Mouse (Mus musculus) effector memory CD4-positive, alpha-beta T cell, adult 7 months (primary cell): ENCODE results near the gene Slc38a7. TPM values are rescaled to one million over a fixed set of nuclear protein-coding genes. Genes with fewer than 3 reads are reported as not detected.

ENCODE experiments used
- polyA plus RNA-seq: library from polyadenylated mRNA; unstranded; fragments of 100-300 nt; shearing (Covaris generic); gene quantifications from one replicate; pipeline ENCODE4 v1.2.1, GENCODE M21; 2017

Gene Slc38a7
- polyA plus RNA-seq: 5.4 TPM

GRCm38 (mm10) chr8:95853102-95853843 lies at the start of gene Slc38a7:
Gene Slc38a7 (minus strand): TSS chr8:95853539.

GRCm38 (mm10) chr8:95888285-95889136 lies 35.2 kb upstream of the Slc38a7 start, which contains the start of gene Got2:
Gene Got2 (minus strand): TSS chr8:95888547.

GRCm38 (mm10) chr8:95825162-95825561 lies 28.2 kb downstream of the Slc38a7 start, which contains the start of gene Sap18b:
Gene Sap18b (plus strand): TSS chr8:95825346.

GRCm38 (mm10) chr8:95807331-95807843 lies 46.0 kb downstream of the Slc38a7 start, which contains the start of gene Cnot1:
Gene Cnot1 (minus strand): TSS chr8:95807464.

Other genes starting within 250 kb of the Slc38a7 start
- 5.0 TPM for gene Gins3, start 220.1 kb downstream of the Slc38a7 start, polyA plus RNA-seq
- 0.18 TPM for gene Ndrg4, start 176.6 kb downstream of the Slc38a7 start, polyA plus RNA-seq
- 64.1 TPM for gene Setd6, start 137.7 kb downstream of the Slc38a7 start, polyA plus RNA-seq
- gene Cnot1, start 46.1 kb downstream of the Slc38a7 start, polyA plus RNA-seq: 98.3 TPM
- 178 TPM for gene Sap18b, start 28.2 kb downstream of the Slc38a7 start, polyA plus RNA-seq
- gene Got2, start 35.0 kb upstream of the Slc38a7 start, polyA plus RNA-seq: 73.2 TPM